8 mouse cellular contexts compared by ENCODE assay signal in the genomic region with DNA sequence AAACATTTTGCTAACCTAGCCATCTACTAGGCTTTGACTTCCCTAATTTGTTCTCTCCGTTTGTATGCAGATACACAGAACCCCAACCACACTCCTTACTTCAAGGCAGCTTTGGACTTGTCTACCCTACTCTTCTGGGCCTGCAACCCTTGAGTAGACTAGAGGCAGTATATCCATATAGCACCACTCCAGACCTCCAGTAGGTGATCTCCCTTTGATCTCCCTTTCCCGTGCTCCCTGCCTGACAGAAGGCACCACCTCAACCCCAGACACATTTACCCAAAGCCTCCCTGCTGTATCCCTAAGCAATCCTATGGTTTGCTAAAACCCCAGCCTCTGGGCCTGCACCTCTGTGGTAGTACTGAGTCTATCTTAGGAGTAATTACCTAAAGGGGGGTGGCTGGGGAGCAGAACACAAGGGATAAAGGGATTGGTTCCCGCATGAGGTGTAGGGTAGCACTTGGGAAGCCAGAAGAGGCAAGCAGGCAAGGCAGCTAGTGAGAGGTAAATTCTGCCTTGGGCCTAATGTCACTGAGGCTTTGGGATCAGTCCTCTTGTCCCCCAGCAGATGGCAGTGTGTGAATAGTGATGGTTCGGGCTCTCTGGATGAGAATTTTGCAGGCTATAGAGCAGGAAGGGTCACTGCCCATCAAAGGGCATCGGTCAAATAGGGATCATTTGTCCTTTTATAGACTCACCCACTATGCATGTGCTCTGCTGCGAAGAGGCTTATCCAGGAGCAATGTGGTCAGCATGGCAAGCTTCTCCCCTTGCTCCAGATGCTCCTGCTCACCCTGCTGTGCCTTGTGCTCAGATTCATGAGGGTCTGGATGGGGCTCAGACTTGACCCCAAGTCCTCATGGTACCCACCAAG. TPM values are rescaled to one million over a fixed set of nuclear protein-coding genes. Genes with fewer than 3 reads are reported as not detected.
DNase-seq lines count a peak whose midpoint lies in the region; ATAC-seq and TF ChIP-seq lines count a peak whose summit lies in the region.

No protein-coding gene starts in this region.

- no peak overlapping the region for H3K27ac ChIP-seq in midbrain, embryonic 13.5 days

- no peak overlapping the region for H3K4me2 ChIP-seq in midbrain, embryonic 13.5 days (replicated peaks)

- 24% methylated on average over 6 of the region's 6 CpGs for WGBS in midbrain, embryonic 13.5 days

- DNase-seq in heart, adult 18-20 months, result peak; percentile 14 to 43
- DNase-seq in heart, postnatal 25 days (ENCODE audit: low spot score), result no peak
- DNase-seq in G1E (ENCODE audit: low spot score), result peak; percentile 27
- DNase-seq in cerebellum, adult 8-10 months, result peak; percentile 57
- peak; percentile 47 for DNase-seq in forelimb bud, embryonic 11.5 days (ENCODE audit: low read depth, low spot score)
- peak; percentile 4 to 48 for DNase-seq in kidney, postnatal 36 days
- DNase-seq in thymus, postnatal 36 days, result no peak

- H3K9ac ChIP-seq in midbrain, embryonic 13.5 days (replicated peaks), result no peak overlapping the region

- peaks cover 8% of the 10 kb centered on the region; the same call in 1 of the 2 replicates for H3K27me3 ChIP-seq in G1E (ENCODE audit: insufficient read depth, low read length)
- H3K27me3 ChIP-seq in midbrain, embryonic 13.5 days, result no peaks in the 10 kb centered on the region

- H3K36me3 ChIP-seq in G1E (replicated peaks), result no peaks in the 10 kb centered on the region
- H3K36me3 ChIP-seq in midbrain, embryonic 13.5 days, result no peaks in the 10 kb centered on the region

- peak; percentile 45 for ATAC-seq in G1E (ENCODE audit: extremely low read depth, insufficient number of reproducible peaks, low FRiP score, poor library complexity, severe bottlenecking)
- ATAC-seq in midbrain, embryonic 13.5 days, result peak; percentile 81

- TF ChIP-seq CTCF in G1E (IDR thresholded peaks at IDR 0.05; ENCODE audit: low read depth, low read length), result 0 out of 2 replicates have a peak, but pooled peaks have one; percentile 45

- intact Hi-C loops in heart, postnatal 25 days (cut with DNase I), result loop anchor here (1.0 to 5.0 kb wide), 2 partner anchors 74 to 327 kb away; no protein-coding TSS in a partner anchor

- no peak overlapping the region for H3K4me3 ChIP-seq in G1E (ENCODE audit: low read depth, low read length)
- H3K4me3 ChIP-seq in midbrain, embryonic 13.5 days (replicated peaks), result no peak overlapping the region

- no peaks in the 10 kb centered on the region for H3K9me3 ChIP-seq in G1E (replicated peaks)
- no peaks in the 10 kb centered on the region for H3K9me3 ChIP-seq in midbrain, embryonic 13.5 days

- peaks cover 4% of the 10 kb centered on the region; the same call in 1 of the 2 replicates for H3K4me1 ChIP-seq in G1E (ENCODE audit: insufficient read depth, low read depth, low read length)
- H3K4me1 ChIP-seq in midbrain, embryonic 13.5 days (replicated peaks), result 0 out of 2 replicates have a peak, but pooled peaks cover 2% of the 10 kb centered on the region

RNA-seq across cellular contexts. Expression of a gene that starts 15.3 kb away (rescaled TPM):
- 1 to 10 TPM; 2.6 to 3.4 TPM for total RNA-seq in heart, adult 18-20 months (2021)
- total RNA-seq in heart, postnatal 25 days (2021), result under 1 TPM; 0.70 to 0.89 TPM
- 0.68 TPM in 1 of 2 replicates, not detected in the other for total RNA-seq in G1E (2014; fragmentation: Nextera tagmentation)
- total RNA-seq in G1E (2017), result 0.06 and 0.27 TPM in 2 replicates
- polyA plus RNA-seq in G1E (2012), result not detected in 2 replicates
- polyA plus RNA-seq in midbrain, embryonic 13.5 days (2015; fragmentation: Nextera tagmentation; extraction: Ambion mirVana), result 30.6 and 34.0 TPM in 2 replicates

Comparison
In these comparisons a context has a peak if more than half of its experiments do, and no peak if none do; other contexts are left out.
1. DNase-seq: peak in heart, adult 18-20 months (2 of 2), G1E (single experiment), cerebellum, adult 8-10 months (single experiment), forelimb bud, embryonic 11.5 days (single experiment) and kidney, postnatal 36 days (2 of 2); none in heart, postnatal 25 days (single experiment) and thymus, postnatal 36 days (0 of 2).